Comparison of ENCODE assay signal across 8 mouse cellular contexts in genomic region chr19:4854552-4855469, GRCm38 (mm10). TPM values are rescaled to one million over a fixed set of nuclear protein-coding genes. Genes with fewer than 3 reads are reported as not detected.
DNase-seq lines count a peak whose midpoint lies in the region; TF ChIP-seq lines count a peak whose summit lies in the region.

Ctsf (plus strand) TSS chr19:4855130.

- peaks cover 8% of the 10 kb centered on the region; the same call in 1 of the 2 replicates for H3K27me3 ChIP-seq in hindbrain, embryonic 10.5 days (ENCODE audit: insufficient read depth, poor library complexity, severe bottlenecking)

- H3K27ac ChIP-seq in hindbrain, embryonic 10.5 days, result peak within 1 kb of the TSS; percentile 85

- TF ChIP-seq CTCF in lung, adult 2 months (IDR thresholded peaks at IDR 0.05; ENCODE audit: insufficient read depth, low read length), result no peak

- peak; percentile 79 for DNase-seq in ZHBTc4 (ENCODE audit: low read depth, low spot score)
- peak; percentile 95 to 97 for DNase-seq in cerebellum, postnatal 36 days
- DNase-seq in frontal cortex, postnatal 14 days (ENCODE audit: low spot score in 2 of 2), result peak; percentile 78 to 83
- DNase-seq in hindbrain, embryonic 10.5 days (ENCODE audit: low spot score), result peak; percentile 89
- DNase-seq in layer of hippocampus, adult 9-10 months (ENCODE audit: low spot score), result peak; percentile 71
- peak; percentile 72 for DNase-seq in lung, adult 2 months
- peak; percentile 64 for DNase-seq in ovary, postnatal 10 days (ENCODE audit: low spot score)
- DNase-seq in urinary bladder, adult 18-20 months (ENCODE audit: low spot score in 2 of 2), result peak; percentile 69 to 89

- WGBS in hindbrain, embryonic 10.5 days, result 4% methylated on average over 45 of the region's 45 CpGs
- WGBS in lung, adult 2 months, result 3% methylated on average over 45 of the region's 45 CpGs

- peak; percentile 68; the same call in 1 of the 2 replicates for TF ChIP-seq POLR2A in lung, adult 2 months (IDR thresholded peaks at IDR 0.05; ENCODE audit: borderline replicate concordance, extremely low read depth, low read depth, low read length)

- H3K36me3 ChIP-seq in hindbrain, embryonic 10.5 days, result peaks cover 14% of the 10 kb centered on the region

- H3K4me3 ChIP-seq in hindbrain, embryonic 10.5 days, result peak within 1 kb of the TSS; percentile 70
- H3K4me3 ChIP-seq in lung, adult 2 months (replicated peaks; ENCODE audit: extremely low read depth, low read depth, low read length), result peak within 1 kb of the TSS; percentile 79

- peaks cover 24% of the 10 kb centered on the region for H3K4me1 ChIP-seq in hindbrain, embryonic 10.5 days (replicated peaks)
- no peaks in the 10 kb centered on the region for H3K4me1 ChIP-seq in lung, adult 2 months (ENCODE audit: control insufficient read depth, insufficient read depth, low read length)

- no peaks in the 10 kb centered on the region for H3K9me3 ChIP-seq in hindbrain, embryonic 10.5 days

RNA-seq across cellular contexts. Expression of gene Ctsf, which starts in this region (rescaled TPM):
- 38.8 and 52.5 TPM in 2 replicates for polyA plus RNA-seq in hindbrain, embryonic 10.5 days (2016; fragmentation: Nextera tagmentation; extraction: Ambion mirVana)
- polyA plus RNA-seq in lung, adult 2 months (2012; rRNA removed), result 48.7 and 76.1 TPM in 2 replicates

Comparison
In these comparisons a context has a peak if more than half of its experiments do, and no peak if none do; other contexts are left out.
1. Peak in every context shown above with its lines: DNase-seq, H3K4me3 ChIP-seq and H3K27ac ChIP-seq.